Mouse (Mus musculus) limb, embryonic 11.5 days (tissue): ENCODE results near the gene Ift81. TPM values are rescaled to one million over a fixed set of nuclear protein-coding genes. Genes with fewer than 3 reads are reported as not detected.

Experiments used
- polyA plus RNA-seq: library from polyadenylated mRNA; unstranded; fragments of >200 nt; fragmentation: Nextera tagmentation; extraction: Ambion mirVana; gene quantifications from 2 replicates; pipeline ENCODE4 v1.2.1, GENCODE M21; 2014

Ift81 gene
- polyA plus RNA-seq, 1 experiment from 2014 or later, result 39.6 TPM

Other genes starting within 250 kb of the Ift81 start
- 86.2 and 89.3 TPM in 2 replicates for gene Gpn3, start 242.6 kb downstream of the Ift81 start, polyA plus RNA-seq
- 99.6 and 107 TPM in 2 replicates for gene Fam216a, start 242.2 kb downstream of the Ift81 start, polyA plus RNA-seq
- 45.4 and 52.0 TPM in 2 replicates for gene Arpc3, start 222.6 kb downstream of the Ift81 start, polyA plus RNA-seq
- 33.9 and 39.2 TPM in 2 replicates for gene Anapc7, start 192.8 kb downstream of the Ift81 start, polyA plus RNA-seq
- gene Atp2a2, start 112.3 kb downstream of the Ift81 start, polyA plus RNA-seq, result 36.7 and 43.6 TPM in 2 replicates
- gene P2rx7, start 29.4 kb upstream of the Ift81 start, polyA plus RNA-seq, result 0.32 and 0.45 TPM in 2 replicates
- 4.9 and 6.6 TPM in 2 replicates for gene P2rx4, start 93.0 kb upstream of the Ift81 start, polyA plus RNA-seq
- gene Camkk2, start 164.9 kb upstream of the Ift81 start, polyA plus RNA-seq, result 25.2 and 25.6 TPM in 2 replicates
- gene Anapc5, start 206.8 kb upstream of the Ift81 start, polyA plus RNA-seq, result 487 and 490 TPM in 2 replicates
- gene Rnf34, start 235.5 kb upstream of the Ift81 start, polyA plus RNA-seq, result 56.2 and 57.5 TPM in 2 replicates